Mouse (Mus musculus) MEL (cell line): ENCODE data around the gene Spo11. TPM values are rescaled to one million over a fixed set of nuclear protein-coding genes. Genes with fewer than 3 reads are reported as not detected.

ENCODE experiments used
- DNase-seq: peaks from one replicate; pipeline ENCODE4 v3.0.0; 2011; ENCODE audit warnings: low read depth, low spot score
- H3K27ac ChIP-seq: 2 replicates; pipeline ENCODE4 v1.5.1; 2012; ENCODE audit warnings: low read depth, mild to moderate bottlenecking, control low read depth, low read length, moderate library complexity; ENCODE audit not compliant: control insufficient read depth
- H3K27me3 ChIP-seq, 2 experiments: fragments of 150-350 bp in 1 of 2; sonication (generic) in 1 of 2; 2 replicates each; pipeline ENCODE4 v1.6.1; 2012; ENCODE audit warnings: low read length in 2 of 2, mild to moderate bottlenecking in 2 of 2, improper control_type of control experiment in 1 of 2, moderate library complexity in 1 of 2; ENCODE audit not compliant: insufficient read depth in 2 of 2, control insufficient read depth in 1 of 2
- H3K36me3 ChIP-seq, 2 experiments: 2 replicates each; pipeline ENCODE4 v1.6.1; 2012 to 2014; ENCODE audit warnings: low read length in 2 of 2, improper control_type of control experiment in 1 of 2, inconsistent platforms in 1 of 2, mild to moderate bottlenecking in 1 of 2; ENCODE audit not compliant: insufficient read depth in 2 of 2, control insufficient read depth in 1 of 2
- H3K4me1 ChIP-seq, 2 experiments: fragments of 150-350 bp in 1 of 2; sonication (generic) in 1 of 2; 2 replicates each; pipeline ENCODE4 v1.6.1; 2012; ENCODE audit warnings: low read length in 2 of 2, improper control_type of control experiment in 1 of 2, mild to moderate bottlenecking in 1 of 2; ENCODE audit not compliant: insufficient read depth in 2 of 2, control insufficient read depth in 1 of 2
- H3K4me3 ChIP-seq, 2 experiments: fragments of 150-350 bp in 1 of 2; sonication (generic) in 1 of 2; 2 replicates each; pipeline ENCODE4 v1.5.1; 2012; ENCODE audit warnings: low read depth in 2 of 2, low read length in 2 of 2, mild to moderate bottlenecking in 2 of 2, moderate library complexity in 2 of 2, control low read depth in 1 of 2, improper control_type of control experiment in 1 of 2; ENCODE audit not compliant: control insufficient read depth in 1 of 2, insufficient read depth in 1 of 2
- H3K79me2 ChIP-seq: 2 replicates; pipeline ENCODE4 v1.6.1; 2012; ENCODE audit warnings: mild to moderate bottlenecking, low read length, moderate library complexity; ENCODE audit not compliant: control insufficient read depth, poor library complexity, insufficient read depth
- H3K9ac ChIP-seq: 2 replicates; pipeline ENCODE4 v1.6.1; 2012; ENCODE audit warnings: low read depth, mild to moderate bottlenecking, control low read depth, low read length, moderate library complexity; ENCODE audit not compliant: control insufficient read depth, poor library complexity, severe bottlenecking
- H3K9me3 ChIP-seq: fragments of 150-350 bp; sonication (generic); replicated peaks from 2 replicates; pipeline ENCODE4 v1.6.1; 2012; ENCODE audit warnings: mild to moderate bottlenecking, low read length, improper control_type of control experiment, moderate library complexity; ENCODE audit not compliant: insufficient read depth
- CTCF ChIP-seq, 3 experiments: IDR thresholded peaks in 2 of 3; conservative IDR thresholded peaks in 1 of 3; 2 replicates each; pipeline ENCODE4 v1.5.1; 2011 to 2012; ENCODE audit warnings: low read length in 3 of 3, low read depth in 2 of 3, mild to moderate bottlenecking in 2 of 3, improper control_type of control experiment in 1 of 3, inconsistent platforms in 1 of 3, mixed read lengths in 1 of 3, moderate library complexity in 1 of 3; ENCODE audit not compliant: control insufficient read depth in 1 of 3, insufficient read depth in 1 of 3, poor library complexity in 1 of 3, severe bottlenecking in 1 of 3
- EP300 ChIP-seq, 2 experiments: IDR thresholded peaks; 2 replicates each; pipeline ENCODE4 v1.6.1; 2011; ENCODE audit warnings: improper control_type of control experiment in 2 of 2, low read length in 2 of 2, low read depth in 1 of 2, mild to moderate bottlenecking in 1 of 2
- ETS1 ChIP-seq: IDR thresholded peaks from 2 replicates; pipeline ENCODE4 v1.6.1; 2012; ENCODE audit warnings: low read depth, mild to moderate bottlenecking, inconsistent platforms, low read length, improper control_type of control experiment, moderate library complexity
- MEF2A ChIP-seq: IDR thresholded peaks from 2 replicates; pipeline ENCODE4 v1.6.1; 2014; ENCODE audit warnings: low read depth, mild to moderate bottlenecking, inconsistent platforms, low read length, improper control_type of control experiment; ENCODE audit not compliant: poor library complexity, insufficient replicate concordance, severe bottlenecking; ENCODE audit errors: extremely low read depth
- MXI1 ChIP-seq: IDR thresholded peaks from 2 replicates; pipeline ENCODE4 v1.6.1; 2011; ENCODE audit warnings: mild to moderate bottlenecking, low read depth, low read length, improper control_type of control experiment
- NELFE ChIP-seq: IDR thresholded peaks from 2 replicates; pipeline ENCODE4 v1.6.1; 2011; ENCODE audit warnings: low read depth, low read length, improper control_type of control experiment
- POLR2A ChIP-seq, 2 experiments: IDR thresholded peaks; 2 replicates each; pipeline ENCODE4 v1.6.1; 2011 to 2012; ENCODE audit warnings: low read length in 2 of 2, mild to moderate bottlenecking in 2 of 2, control low read depth in 1 of 2, improper control_type of control experiment in 1 of 2, low read depth in 1 of 2, moderate library complexity in 1 of 2; ENCODE audit not compliant: control insufficient read depth in 1 of 2, insufficient read depth in 1 of 2, poor library complexity in 1 of 2
- RAD21 ChIP-seq: IDR thresholded peaks from 2 replicates; pipeline ENCODE4 v1.6.1; 2011; ENCODE audit warnings: mild to moderate bottlenecking, low read depth, low read length, improper control_type of control experiment
- SMC3 ChIP-seq: IDR thresholded peaks from 2 replicates; pipeline ENCODE4 v1.6.1; 2011; ENCODE audit warnings: low read depth, low read length, improper control_type of control experiment
- TAL1 ChIP-seq: IDR thresholded peaks from 2 replicates; pipeline ENCODE4 v1.6.1; 2012; ENCODE audit warnings: mild to moderate bottlenecking, inconsistent platforms, low read length, moderate library complexity, mixed read lengths
- USF1 ChIP-seq: IDR thresholded peaks from 2 replicates; pipeline ENCODE4 v1.6.1; 2014; ENCODE audit warnings: low read depth, mild to moderate bottlenecking, inconsistent platforms, low read length, improper control_type of control experiment, moderate library complexity
- ZC3H11A ChIP-seq: IDR thresholded peaks from 2 replicates; pipeline ENCODE4 v1.6.1; 2012; ENCODE audit warnings: low read depth, mild to moderate bottlenecking, inconsistent platforms, low read length, improper control_type of control experiment
- ZKSCAN1 ChIP-seq: IDR thresholded peaks from 2 replicates; pipeline ENCODE4 v1.6.1; 2012; ENCODE audit warnings: low read depth, mild to moderate bottlenecking, inconsistent platforms, low read length, improper control_type of control experiment, moderate library complexity
- ZMIZ1 ChIP-seq: IDR thresholded peaks from 2 replicates; pipeline ENCODE4 v1.6.1; 2012; ENCODE audit warnings: low read depth, mild to moderate bottlenecking, inconsistent platforms, low read length, improper control_type of control experiment, moderate library complexity
- polyA plus RNA-seq, 2 experiments: library from polyadenylated mRNA; stranded (reverse) in 1 of 2; unstranded in 1 of 2; fragments of >175 nt in 1 of 2; fragments of >200 nt in 1 of 2; gene quantifications; 2 replicates each; pipeline versions ENCODE4 v1.2.1 to v1.2.4; 2012; ENCODE audit warnings: low replicate concordance in 2 of 2, low read depth in 1 of 2; ENCODE audit not compliant: insufficient read length in 2 of 2, insufficient read depth in 1 of 2, missing spikeins in 1 of 2
- total RNA-seq: library from RNA; depleted of rRNA; stranded (reverse); fragments of 300-350 nt; gene quantifications from 2 replicates; pipeline ENCODE4 v1.2.3, GENCODE M21; 2012

Gene Spo11
- total and polyA plus RNA-seq, 3 experiments = not detected

DNA sequence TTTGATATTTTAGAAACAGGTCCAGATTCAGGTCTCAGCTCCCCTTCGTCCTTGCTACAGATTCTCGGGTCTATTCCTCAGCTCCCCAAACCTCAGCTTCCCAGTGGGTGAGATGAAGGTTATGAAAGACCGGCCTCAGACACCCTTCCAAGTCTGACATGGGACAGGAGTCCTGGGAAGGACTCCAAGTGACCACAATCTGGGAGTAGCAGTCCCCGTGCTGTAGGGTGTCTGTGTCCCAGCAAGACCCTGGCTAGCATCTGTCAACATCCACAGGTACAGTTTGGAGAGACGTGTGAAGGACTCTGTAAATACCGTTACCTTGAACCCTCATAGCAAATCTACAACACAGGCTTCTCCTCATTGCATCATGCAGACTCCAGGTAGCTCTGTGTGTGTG, 2.3 kb upstream of the Spo11 start:
- H3K79me2 ChIP-seq = no peaks in the 10 kb centered on the region
- H3K36me3 ChIP-seq = peaks cover 0 to 2% of the 10 kb centered on the region in 2 experiments; a peak in 1 of 4 replicates
- H3K27me3 ChIP-seq = no peaks in the 10 kb centered on the region
- no peak overlapping the region for H3K9ac ChIP-seq
- no peak for DNase-seq
- H3K4me1 ChIP-seq = peaks cover 0 to 12% of the 10 kb centered on the region in 2 experiments; a peak in 2 of 4 replicates
- H3K9me3 ChIP-seq = no peaks in the 10 kb centered on the region
- no peak overlapping the region for H3K27ac ChIP-seq
- no peak overlapping the region for H3K4me3 ChIP-seq
- TF ChIP-seq ZC3H11A = no peak

DNA sequence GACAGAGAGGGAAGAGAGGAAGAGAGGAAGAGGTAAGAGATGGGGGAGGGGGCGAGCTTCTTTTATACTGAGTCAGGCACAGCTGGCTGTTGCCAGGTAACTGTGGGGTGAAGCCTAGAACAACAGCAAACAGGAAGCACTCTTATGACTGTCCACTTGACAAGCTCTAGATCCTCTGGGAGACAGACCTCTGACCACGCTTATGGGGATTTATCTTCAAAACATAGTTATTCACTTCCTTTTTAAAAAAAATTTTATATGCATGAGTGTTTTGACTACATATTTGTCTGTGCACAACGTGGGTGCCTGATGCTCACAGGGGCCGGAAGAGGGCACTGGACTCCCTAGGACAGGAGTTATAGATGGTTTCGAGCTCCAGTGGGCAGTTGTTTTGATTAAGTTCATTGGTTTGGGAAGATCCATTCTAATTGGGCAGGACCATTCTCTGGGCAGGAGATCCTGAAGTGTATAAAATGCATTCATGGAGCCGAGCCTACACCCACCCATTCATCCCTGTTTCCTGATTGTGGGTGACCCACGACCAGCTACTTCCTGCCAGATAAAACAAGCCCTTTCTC, 750 bp upstream of the Spo11 start:
- Histone ChIP-seq H3K79me2 (no peaks in the 10 kb centered on the region), H3K4me1 (peaks cover 0 to 12% of the 10 kb centered on the region in 2 experiments; a peak in 2 of 4 replicates), H3K9me3 (no peaks in the 10 kb centered on the region), H3K27ac (no peak overlapping the region), H3K4me3 (peak overlapping the region; percentile 7 to 12; a peak in 2 of 4 replicates), H3K9ac (no peak overlapping the region), H3K27me3 (no peaks in the 10 kb centered on the region), H3K36me3 (peaks cover 0 to 2% of the 10 kb centered on the region in 2 experiments; a peak in 1 of 4 replicates)
- DNase-seq = peak; percentile 9
- TF ChIP-seq SMC3 (no peak), NELFE (no peak), ZMIZ1 (no peak), POLR2A (IDR thresholded peaks at IDR 0.05; ENCODE audit: control insufficient read depth in 1 of 2, insufficient read depth in 1 of 2, low read depth in 1 of 2, low read length in 2 of 2, poor library complexity in 1 of 2) (no peak), MEF2A (no peak), USF1 (no peak), RAD21 (no peak)

DNA sequence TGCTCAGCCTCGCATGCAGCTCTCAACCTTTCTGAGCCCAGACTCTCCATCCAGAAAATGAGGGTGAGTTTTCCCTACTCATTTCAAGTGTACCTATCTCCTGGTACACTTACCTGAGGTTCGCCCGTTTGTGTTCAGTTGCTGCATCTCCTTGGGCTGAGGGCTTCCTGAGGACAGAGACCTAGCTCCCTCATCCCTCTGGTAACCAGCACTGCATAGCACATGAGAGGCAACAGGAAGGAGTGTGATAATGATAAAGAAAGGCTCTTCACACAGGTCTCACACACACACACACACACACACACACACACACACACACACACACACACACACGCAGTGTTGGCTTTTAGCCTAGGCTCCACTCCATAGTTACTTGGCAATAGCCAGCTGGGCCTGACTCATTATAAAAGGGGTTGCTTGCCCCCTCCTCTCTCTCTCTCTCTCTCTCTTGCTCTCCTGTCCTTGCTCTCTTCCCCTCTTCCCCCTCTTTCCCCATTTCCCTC, 682 bp downstream of the Spo11 start:
- DNase-seq = no peak
- H3K79me2 ChIP-seq = no peaks in the 10 kb centered on the region
- no peak overlapping the region; the same call in 1 of the 2 replicates for H3K9ac ChIP-seq
- no peak overlapping the region for H3K27ac ChIP-seq
- H3K4me3 ChIP-seq = no peak overlapping the region
- TF ChIP-seq ETS1 (no peak), SMC3 (no peak), TAL1 (no peak), USF1 (no peak), NELFE (no peak), EP300 (IDR thresholded peaks at IDR 0.05; ENCODE audit: low read depth in 1 of 2, low read length in 2 of 2) (no peak), CTCF (IDR thresholded peaks at IDR 0.05 in 2 of 3, conservative IDR thresholded peaks at IDR 0.05 in 1 of 3; ENCODE audit: control insufficient read depth in 1 of 3, insufficient read depth in 1 of 3, low read depth in 2 of 3, low read length in 3 of 3, poor library complexity in 1 of 3, severe bottlenecking in 1 of 3) (no peak), ZKSCAN1 (no peak), MXI1 (no peak)
- H3K4me1 ChIP-seq = peaks cover 0 to 12% of the 10 kb centered on the region in 2 experiments; a peak in 2 of 4 replicates
- peaks cover 0 to 2% of the 10 kb centered on the region in 2 experiments; a peak in 1 of 4 replicates for H3K36me3 ChIP-seq
- no peaks in the 10 kb centered on the region for H3K9me3 ChIP-seq
- no peaks in the 10 kb centered on the region for H3K27me3 ChIP-seq
